8 mouse cellular contexts compared by ENCODE assay signal in the genomic region with DNA sequence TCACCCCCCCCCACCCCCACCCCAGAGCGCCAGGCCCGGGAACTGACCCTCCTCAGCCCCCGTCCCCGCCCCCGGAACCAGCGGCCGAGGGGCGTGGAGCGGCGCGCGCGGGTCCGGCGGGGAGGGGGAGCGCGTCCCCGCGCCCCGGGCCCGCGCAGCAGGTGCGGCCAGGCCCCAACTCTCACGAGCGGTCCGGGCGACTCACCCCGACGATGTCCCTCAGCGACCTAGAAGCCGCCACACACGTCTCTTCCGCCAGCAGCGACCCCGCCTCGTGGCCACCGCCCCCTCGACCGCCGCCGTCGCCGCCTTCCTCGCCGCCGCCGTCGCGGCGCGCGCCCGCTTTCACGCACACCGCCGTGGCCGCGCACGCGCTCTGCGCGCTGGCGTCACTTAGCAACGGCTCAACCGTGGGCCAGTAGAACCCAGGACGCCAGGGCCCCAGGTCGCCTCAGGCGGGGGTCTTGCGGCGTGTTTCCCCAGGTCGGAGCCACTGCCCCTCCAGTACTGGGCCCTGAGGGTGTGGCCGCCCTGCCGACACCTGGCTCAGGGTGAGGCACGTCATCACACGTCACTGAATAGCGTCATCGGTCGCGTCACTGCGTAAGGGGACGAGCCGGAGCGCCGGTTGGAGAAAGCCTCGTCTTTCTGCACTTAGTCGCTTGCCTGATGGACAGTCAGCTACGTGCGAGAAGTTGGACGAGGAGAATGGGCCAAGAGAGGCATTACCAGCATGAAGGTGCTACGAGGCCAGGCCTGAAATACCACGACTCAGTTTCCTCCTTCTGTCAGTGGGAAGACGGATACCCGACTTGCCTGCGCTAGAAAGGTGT. TPM values are rescaled to one million over a fixed set of nuclear protein-coding genes. Genes with fewer than 3 reads are reported as not detected.
DNase-seq lines count a peak whose midpoint lies in the region; ATAC-seq and TF ChIP-seq lines count a peak whose summit lies in the region.

Gene Btbd9, minus strand, starts transcription at position 548 of the 833 bp plus-strand sequence.

- peak; percentile 95 for TF ChIP-seq POLR2A in heart, adult 2 months (IDR thresholded peaks at IDR 0.05; ENCODE audit: insufficient read depth, low read depth, low read length)

- H3K79me2 ChIP-seq in heart, adult 2 months (replicated peaks; ENCODE audit: control insufficient read depth, insufficient read depth, low read length), result 0 out of 2 replicates have a peak, but pooled peaks cover 2% of the 10 kb centered on the region

- TF ChIP-seq CTCF in heart, adult 2 months (IDR thresholded peaks at IDR 0.05), result no peak

- no peaks in the 10 kb centered on the region for H3K36me3 ChIP-seq in embryonic facial prominence, embryonic 13.5 days
- H3K36me3 ChIP-seq in heart, adult 2 months (ENCODE audit: control insufficient read depth, insufficient read depth, low read length), result no peaks in the 10 kb centered on the region
- H3K36me3 ChIP-seq in limb, embryonic 13.5 days, result no peaks in the 10 kb centered on the region
- no peaks in the 10 kb centered on the region for H3K36me3 ChIP-seq in midbrain, embryonic 16.5 days (ENCODE audit: control insufficient read depth, insufficient read depth, low read length)

- H3K4me2 ChIP-seq in embryonic facial prominence, embryonic 13.5 days, result peak within 1 kb of the TSS; percentile 76
- peak within 1 kb of the TSS; percentile 68 for H3K4me2 ChIP-seq in limb, embryonic 13.5 days (replicated peaks)
- peak within 1 kb of the TSS; percentile 70 for H3K4me2 ChIP-seq in midbrain, embryonic 16.5 days (ENCODE audit: low read length)

- H3K4me3 ChIP-seq in embryonic facial prominence, embryonic 13.5 days, result peak within 1 kb of the TSS; percentile 59
- H3K4me3 ChIP-seq in heart, adult 2 months, result peak within 1 kb of the TSS; percentile 89
- H3K4me3 ChIP-seq in limb, embryonic 13.5 days, result peak within 1 kb of the TSS; percentile 73
- H3K4me3 ChIP-seq in midbrain, embryonic 16.5 days (ENCODE audit: low read depth, low read length), result peak within 1 kb of the TSS; percentile 84

- H3K27me3 ChIP-seq in embryonic facial prominence, embryonic 13.5 days, result no peaks in the 10 kb centered on the region
- no peaks in the 10 kb centered on the region for H3K27me3 ChIP-seq in heart, adult 2 months (ENCODE audit: control insufficient read depth, insufficient read depth, low read length)
- no peaks in the 10 kb centered on the region for H3K27me3 ChIP-seq in limb, embryonic 13.5 days
- H3K27me3 ChIP-seq in midbrain, embryonic 16.5 days (ENCODE audit: control insufficient read depth, insufficient read depth, low read depth, low read length), result no peaks in the 10 kb centered on the region

- peak; percentile 91 for DNase-seq in 3134 (ENCODE audit: extremely low read depth, insufficient read length, low spot score)
- DNase-seq in adrenal gland, postnatal 36 days, result peak; percentile 93 to 94
- DNase-seq in heart, adult 2 months, result peak; percentile 97 to 99
- peak; percentile 90 to 95 for DNase-seq in kidney, adult 8-10 months
- peak; percentile 94 to 99 for DNase-seq in spleen, postnatal 10 days (ENCODE audit: low spot score in 2 of 2)

- WGBS in embryonic facial prominence, embryonic 13.5 days, result under 1% methylated on average over 77 of the region's 94 CpGs
- WGBS in heart, adult 2 months, result under 1% methylated on average over 84 of the region's 94 CpGs
- under 1% methylated on average over 77 of the region's 94 CpGs for WGBS in limb, embryonic 13.5 days
- WGBS in midbrain, embryonic 16.5 days, result under 1% methylated on average over 80 of the region's 94 CpGs

- peak; percentile 44; the same call in 1 of the 2 replicates for TF ChIP-seq EP300 in heart, adult 2 months (IDR thresholded peaks at IDR 0.05; ENCODE audit: insufficient read depth, low read depth, low read length)

- peak within 1 kb of the TSS; percentile 74 for H3K9ac ChIP-seq in embryonic facial prominence, embryonic 13.5 days
- H3K9ac ChIP-seq in heart, adult 2 months (ENCODE audit: low read depth, low read length), result peak within 1 kb of the TSS; percentile 85
- H3K9ac ChIP-seq in limb, embryonic 13.5 days, result peak within 1 kb of the TSS; percentile 74
- peak within 1 kb of the TSS; percentile 81 for H3K9ac ChIP-seq in midbrain, embryonic 16.5 days (ENCODE audit: low read depth, low read length)

- H3K27ac ChIP-seq in embryonic facial prominence, embryonic 13.5 days, result peak within 1 kb of the TSS; percentile 74
- peak within 1 kb of the TSS; percentile 97 for H3K27ac ChIP-seq in heart, adult 2 months
- peak within 1 kb of the TSS; percentile 73 for H3K27ac ChIP-seq in limb, embryonic 13.5 days
- H3K27ac ChIP-seq in midbrain, embryonic 16.5 days (ENCODE audit: low read length), result peak within 1 kb of the TSS; percentile 96

- peak; percentile 86 for ATAC-seq in embryonic facial prominence, embryonic 13.5 days (ENCODE audit: insufficient number of reproducible peaks, insufficient read depth, low FRiP score, low TSS enrichment, low read depth)
- peak; percentile 89 for ATAC-seq in limb, embryonic 13.5 days (ENCODE audit: low FRiP score, low read depth)
- peak; percentile 94 for ATAC-seq in midbrain, embryonic 16.5 days

- H3K9me3 ChIP-seq in embryonic facial prominence, embryonic 13.5 days, result no peaks in the 10 kb centered on the region
- H3K9me3 ChIP-seq in limb, embryonic 13.5 days, result no peaks in the 10 kb centered on the region
- H3K9me3 ChIP-seq in midbrain, embryonic 16.5 days (replicated peaks; ENCODE audit: control insufficient read depth, low read length, poor library complexity, severe bottlenecking), result no peaks in the 10 kb centered on the region

- intact Hi-C loops in heart, adult 2 months (cut with DNase I), result loop anchor here (2.0 kb wide), 1 partner anchor 37 kb away; no protein-coding TSS in a partner anchor

- peaks cover 24% of the 10 kb centered on the region for H3K4me1 ChIP-seq in embryonic facial prominence, embryonic 13.5 days
- H3K4me1 ChIP-seq in heart, adult 2 months (ENCODE audit: control insufficient read depth, insufficient read depth, low read length), result peaks cover 9% of the 10 kb centered on the region
- peaks cover 23% of the 10 kb centered on the region for H3K4me1 ChIP-seq in limb, embryonic 13.5 days
- peaks cover 18% of the 10 kb centered on the region for H3K4me1 ChIP-seq in midbrain, embryonic 16.5 days (ENCODE audit: control insufficient read depth, insufficient read depth, low read length)

RNA-seq across cellular contexts. Expression of gene Btbd9, which starts in this region (rescaled TPM):
- 10 to 100 TPM; 35.6 to 45.4 TPM for total RNA-seq in adrenal gland, postnatal 36 days (2021)
- polyA plus RNA-seq in embryonic facial prominence, embryonic 13.5 days (2015; fragmentation: Nextera tagmentation; extraction: Ambion mirVana), result 68.9 and 79.2 TPM in 2 replicates
- 10 to 100 TPM; 20.9 to 22.0 TPM for total RNA-seq in heart, adult 2 months (2021)
- 8.1 and 10.1 TPM in 2 replicates for polyA plus RNA-seq in heart, adult 2 months (2012; rRNA removed)
- polyA plus RNA-seq in limb, embryonic 13.5 days (2015; fragmentation: Nextera tagmentation; extraction: Ambion mirVana), result 74.3 and 76.1 TPM in 2 replicates
- 164 and 167 TPM in 2 replicates for polyA plus RNA-seq in midbrain, embryonic 16.5 days (2015; fragmentation: Nextera tagmentation; extraction: Ambion mirVana)

Comparison
In these comparisons a context has a peak if more than half of its experiments do, and no peak if none do; other contexts are left out.
1. Peak in every context shown above with its lines: DNase-seq, ATAC-seq, H3K4me3 ChIP-seq and H3K27ac ChIP-seq.